Mouse (Mus musculus): ENCODE measurements around the gene Vps9d1. TPM values are rescaled to one million over a fixed set of nuclear protein-coding genes. Genes with fewer than 3 reads are reported as not detected.

Gene Vps9d1
- 4.8 and 5.6 TPM in 2 replicates for polyA plus RNA-seq (2015; fragmentation: Nextera tagmentation; extraction: Ambion mirVana)

- no peaks in the 10 kb centered on the region for H3K27me3 ChIP-seq (ENCODE audit: control insufficient read depth, insufficient read depth, low read depth, low read length)
- peaks cover 25% of the 10 kb centered on the region for H3K4me1 ChIP-seq (ENCODE audit: control insufficient read depth, low read depth, low read length)
- ATAC-seq (ENCODE audit: low read depth) = peak; percentile 96
- under 1% methylated on average over 98 of the region's 99 CpGs for WGBS (ENCODE audit: insufficient replicate concordance)
- H3K4me2 ChIP-seq (ENCODE audit: low read depth, low read length) = peak within 1 kb of the TSS; percentile 96
- H3K4me3 ChIP-seq (ENCODE audit: low read depth, low read length) = peak within 1 kb of the TSS; percentile 99
- peaks cover 18% of the 10 kb centered on the region for H3K36me3 ChIP-seq (ENCODE audit: control insufficient read depth, insufficient read depth)
- H3K27ac ChIP-seq (ENCODE audit: low read length) = peak within 1 kb of the TSS; percentile 87
- peak within 1 kb of the TSS; percentile 97 for H3K9ac ChIP-seq (ENCODE audit: low read depth, low read length)
- no peaks in the 10 kb centered on the region for H3K9me3 ChIP-seq (replicated peaks; ENCODE audit: control insufficient read depth, low read length)
These were observed at the start of gene Vps9d1, which contains the start of gene Zfp276 for GRCm38 (mm10) chr8:123254099-123254885. Vps9d1 (minus strand) TSS chr8:123254348. Zfp276 (plus strand) TSS chr8:123254195.

GRCm38 (mm10) chr8:123298301-123298700, 44.2 kb upstream of the Vps9d1 start:
- Histone ChIP-seq H3K4me2 (ENCODE audit: low read depth, low read length) (no peak overlapping the region), H3K4me1 (ENCODE audit: control insufficient read depth, low read depth, low read length) (no peaks in the 10 kb centered on the region), H3K9me3 (replicated peaks; ENCODE audit: control insufficient read depth, low read length) (no peaks in the 10 kb centered on the region), H3K9ac (ENCODE audit: low read depth, low read length) (no peak overlapping the region), H3K4me3 (ENCODE audit: low read depth, low read length) (no peak overlapping the region), H3K27me3 (ENCODE audit: control insufficient read depth, insufficient read depth, low read depth, low read length) (no peaks in the 10 kb centered on the region), H3K36me3 (ENCODE audit: control insufficient read depth, insufficient read depth) (peaks cover 6% of the 10 kb centered on the region; the same call in 1 of the 2 replicates), H3K27ac (ENCODE audit: low read length) (no peak overlapping the region)
- ATAC-seq (ENCODE audit: low read depth) = peak; percentile 50; the same call in 1 of the 2 replicates
- 63% methylated on average over 11 of the region's 11 CpGs for WGBS (ENCODE audit: insufficient replicate concordance)

- 72% methylated on average over 2 of the region's 2 CpGs for WGBS (ENCODE audit: insufficient replicate concordance)
- peaks cover 6% of the 10 kb centered on the region; the same call in 1 of the 2 replicates for H3K36me3 ChIP-seq (ENCODE audit: control insufficient read depth, insufficient read depth)
These were observed 38.6 kb upstream of the Vps9d1 start for GRCm38 (mm10) chr8:123292785-123293184.

GRCm38 (mm10) chr8:123292281-123292680, 38.1 kb upstream of the Vps9d1 start:
- no peaks in the 10 kb centered on the region for H3K27me3 ChIP-seq (ENCODE audit: control insufficient read depth, insufficient read depth, low read depth, low read length)
- peaks cover 6% of the 10 kb centered on the region for H3K36me3 ChIP-seq (ENCODE audit: control insufficient read depth, insufficient read depth)
- H3K9ac ChIP-seq (ENCODE audit: low read depth, low read length) = no peak overlapping the region
- H3K27ac ChIP-seq (ENCODE audit: low read length) = no peak overlapping the region
- no peaks in the 10 kb centered on the region for H3K9me3 ChIP-seq (replicated peaks; ENCODE audit: control insufficient read depth, low read length)
- ATAC-seq (ENCODE audit: low read depth) = no peak
- no peak overlapping the region for H3K4me3 ChIP-seq (ENCODE audit: low read depth, low read length)
- 68% methylated on average over 3 of the region's 3 CpGs for WGBS (ENCODE audit: insufficient replicate concordance)
- H3K4me1 ChIP-seq (ENCODE audit: control insufficient read depth, low read depth, low read length) = no peaks in the 10 kb centered on the region
- no peak overlapping the region for H3K4me2 ChIP-seq (ENCODE audit: low read depth, low read length)

More at GRCm38 (mm10) chr8:123292785-123293184, 38.6 kb upstream of the Vps9d1 start:
- Histone ChIP-seq H3K4me2 (ENCODE audit: low read depth, low read length) (no peak overlapping the region), H3K4me1 (ENCODE audit: control insufficient read depth, low read depth, low read length) (no peaks in the 10 kb centered on the region), H3K9ac (ENCODE audit: low read depth, low read length) (no peak overlapping the region), H3K27ac (ENCODE audit: low read length) (no peak overlapping the region), H3K9me3 (replicated peaks; ENCODE audit: control insufficient read depth, low read length) (no peaks in the 10 kb centered on the region), H3K4me3 (ENCODE audit: low read depth, low read length) (no peak overlapping the region), H3K27me3 (ENCODE audit: control insufficient read depth, insufficient read depth, low read depth, low read length) (no peaks in the 10 kb centered on the region)
- ATAC-seq (ENCODE audit: low read depth) = no peak

- Histone ChIP-seq H3K27ac (ENCODE audit: low read length) (no peak overlapping the region), H3K4me3 (ENCODE audit: low read depth, low read length) (no peak overlapping the region), H3K4me2 (ENCODE audit: low read depth, low read length) (no peak overlapping the region), H3K9ac (ENCODE audit: low read depth, low read length) (no peak overlapping the region), H3K36me3 (ENCODE audit: control insufficient read depth, insufficient read depth) (peaks cover 6% of the 10 kb centered on the region), H3K9me3 (replicated peaks; ENCODE audit: control insufficient read depth, low read length) (no peaks in the 10 kb centered on the region), H3K4me1 (ENCODE audit: control insufficient read depth, low read depth, low read length) (no peaks in the 10 kb centered on the region), H3K27me3 (ENCODE audit: control insufficient read depth, insufficient read depth, low read depth, low read length) (no peaks in the 10 kb centered on the region)
- WGBS (ENCODE audit: insufficient replicate concordance) = 80% methylated on average over 8 of the region's 8 CpGs
- ATAC-seq (ENCODE audit: low read depth) = no peak
These were observed 37.6 kb upstream of the Vps9d1 start for GRCm38 (mm10) chr8:123291716-123292115.

- Histone ChIP-seq H3K27ac (ENCODE audit: low read length) (no peak overlapping the region), H3K4me1 (ENCODE audit: control insufficient read depth, low read depth, low read length) (no peaks in the 10 kb centered on the region), H3K4me2 (ENCODE audit: low read depth, low read length) (no peak overlapping the region), H3K4me3 (ENCODE audit: low read depth, low read length) (no peak overlapping the region), H3K27me3 (ENCODE audit: control insufficient read depth, insufficient read depth, low read depth, low read length) (no peaks in the 10 kb centered on the region), H3K9ac (ENCODE audit: low read depth, low read length) (no peak overlapping the region), H3K9me3 (replicated peaks; ENCODE audit: control insufficient read depth, low read length) (no peaks in the 10 kb centered on the region), H3K36me3 (ENCODE audit: control insufficient read depth, insufficient read depth) (peaks cover 2% of the 10 kb centered on the region)
- WGBS (ENCODE audit: insufficient replicate concordance) = 84% methylated on average over 8 of the region's 8 CpGs
- no peak for ATAC-seq (ENCODE audit: low read depth)
These were observed 36.5 kb upstream of the Vps9d1 start for GRCm38 (mm10) chr8:123290679-123291078.

- peaks cover 2% of the 10 kb centered on the region; the same call in 1 of the 2 replicates for H3K36me3 ChIP-seq (ENCODE audit: control insufficient read depth, insufficient read depth)
- no peak for ATAC-seq (ENCODE audit: low read depth)
These were observed 36.0 kb upstream of the Vps9d1 start for GRCm38 (mm10) chr8:123290166-123290565.

GRCm38 (mm10) chr8:123287362-123287761, 33.2 kb upstream of the Vps9d1 start:
- H3K27me3 ChIP-seq (ENCODE audit: control insufficient read depth, insufficient read depth, low read depth, low read length) = no peaks in the 10 kb centered on the region
- ATAC-seq (ENCODE audit: low read depth) = no peak
- 88% methylated on average over 17 of the region's 17 CpGs for WGBS (ENCODE audit: insufficient replicate concordance)
- H3K4me2 ChIP-seq (ENCODE audit: low read depth, low read length) = no peak overlapping the region
- no peaks in the 10 kb centered on the region for H3K9me3 ChIP-seq (replicated peaks; ENCODE audit: control insufficient read depth, low read length)
- no peak overlapping the region for H3K4me3 ChIP-seq (ENCODE audit: low read depth, low read length)
- H3K36me3 ChIP-seq (ENCODE audit: control insufficient read depth, insufficient read depth) = peaks cover 2% of the 10 kb centered on the region; the same call in 1 of the 2 replicates
- H3K4me1 ChIP-seq (ENCODE audit: control insufficient read depth, low read depth, low read length) = no peaks in the 10 kb centered on the region
- no peak overlapping the region for H3K9ac ChIP-seq (ENCODE audit: low read depth, low read length)
- H3K27ac ChIP-seq (ENCODE audit: low read length) = no peak overlapping the region

More at GRCm38 (mm10) chr8:123290166-123290565, 36.0 kb upstream of the Vps9d1 start:
- no peak overlapping the region for H3K4me3 ChIP-seq (ENCODE audit: low read depth, low read length)
- H3K9ac ChIP-seq (ENCODE audit: low read depth, low read length) = no peak overlapping the region
- WGBS (ENCODE audit: insufficient replicate concordance) = 77% methylated on average over 4 of the region's 4 CpGs
- H3K27me3 ChIP-seq (ENCODE audit: control insufficient read depth, insufficient read depth, low read depth, low read length) = no peaks in the 10 kb centered on the region
- no peak overlapping the region for H3K27ac ChIP-seq (ENCODE audit: low read length)
- H3K4me2 ChIP-seq (ENCODE audit: low read depth, low read length) = no peak overlapping the region
- H3K4me1 ChIP-seq (ENCODE audit: control insufficient read depth, low read depth, low read length) = no peaks in the 10 kb centered on the region
- H3K9me3 ChIP-seq (replicated peaks; ENCODE audit: control insufficient read depth, low read length) = no peaks in the 10 kb centered on the region

GRCm38 (mm10) chr8:123284493-123284892, 30.3 kb upstream of the Vps9d1 start:
- H3K4me2 ChIP-seq (ENCODE audit: low read depth, low read length) = no peak overlapping the region
- no peaks in the 10 kb centered on the region for H3K4me1 ChIP-seq (ENCODE audit: control insufficient read depth, low read depth, low read length)
- 81% methylated on average over 5 of the region's 5 CpGs for WGBS (ENCODE audit: insufficient replicate concordance)
- H3K27me3 ChIP-seq (ENCODE audit: control insufficient read depth, insufficient read depth, low read depth, low read length) = no peaks in the 10 kb centered on the region
- H3K9me3 ChIP-seq (replicated peaks; ENCODE audit: control insufficient read depth, low read length) = no peaks in the 10 kb centered on the region
- H3K27ac ChIP-seq (ENCODE audit: low read length) = no peak overlapping the region
- peaks cover 15% of the 10 kb centered on the region for H3K36me3 ChIP-seq (ENCODE audit: control insufficient read depth, insufficient read depth)
- H3K9ac ChIP-seq (ENCODE audit: low read depth, low read length) = no peak overlapping the region
- ATAC-seq (ENCODE audit: low read depth) = no peak
- no peak overlapping the region for H3K4me3 ChIP-seq (ENCODE audit: low read depth, low read length)

Data from liver, embryonic 16.5 days (tissue).